Mouse (Mus musculus): Measurements from ENCODE around the gene Rheb. TPM values are rescaled to one million over a fixed set of nuclear protein-coding genes. Genes with fewer than 3 reads are reported as not detected.

Rheb gene
- total RNA-seq, 1 experiment: 45.6 TPM

DNA sequence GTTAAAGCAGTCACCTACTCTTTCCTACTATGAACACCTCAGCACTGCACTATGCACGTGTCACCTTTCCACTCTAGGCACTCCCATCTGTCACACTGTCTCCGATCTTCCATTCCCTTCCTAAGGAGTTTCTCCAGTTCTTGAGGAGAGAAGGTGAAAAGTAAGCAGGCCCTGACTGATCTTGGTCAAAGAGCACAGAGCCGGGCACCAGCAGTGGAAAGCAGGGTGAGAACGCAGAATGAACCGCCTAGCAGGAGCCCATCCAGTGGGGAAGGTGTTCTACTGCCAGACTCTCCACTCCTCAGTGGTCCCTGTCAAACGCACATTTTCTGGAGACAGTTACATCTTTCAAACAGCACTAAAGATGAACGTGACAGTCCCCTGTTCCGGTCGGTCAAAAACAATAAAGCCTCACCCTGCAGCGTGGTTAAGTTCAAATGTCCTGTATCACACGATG, 1.4 kb downstream of the Rheb start:
- Histone ChIP-seq H3K9ac (ENCODE audit: insufficient read depth, low read depth, low read length, poor library complexity, severe bottlenecking) (peak overlapping the region; percentile 97), H3K4me3 (ENCODE audit: insufficient read depth in 1 of 2, low read depth in 1 of 2, low read length in 2 of 2, poor library complexity in 1 of 2, severe bottlenecking in 1 of 2) (peak overlapping the region; percentile 94 to 99), H3K36me3 (ENCODE audit: control insufficient read depth, insufficient read depth, low read length, poor library complexity, severe bottlenecking) (no peaks in the 10 kb centered on the region; the same call in 1 of the 2 replicates), H3K9me3 (ENCODE audit: control insufficient read depth, insufficient read depth, low read depth, low read length) (no peaks in the 10 kb centered on the region), H3K4me1 (ENCODE audit: control insufficient read depth in 2 of 2, insufficient read depth in 2 of 2, low read length in 2 of 2, poor library complexity in 1 of 2) (peaks cover 0 to 7% of the 10 kb centered on the region in 2 experiments; a peak in 2 of 4 replicates), H3K27ac (ENCODE audit: insufficient read depth, low read depth, low read length, poor library complexity, severe bottlenecking) (no peak overlapping the region)
- no peak for TF ChIP-seq HCFC1 (IDR thresholded peaks at IDR 0.05; ENCODE audit: borderline replicate concordance, insufficient read depth, low read length)
- no peak for TF ChIP-seq ZNF384 (IDR thresholded peaks at IDR 0.05; ENCODE audit: low read depth, low read length)
- TF ChIP-seq ZC3H11A (IDR thresholded peaks at IDR 0.05; ENCODE audit: borderline replicate concordance, low read depth, low read length): no peak
- no peak for TF ChIP-seq MAFK (IDR thresholded peaks at IDR 0.05; ENCODE audit: insufficient read depth, low read depth, low read length)
- TF ChIP-seq CHD2 (IDR thresholded peaks at IDR 0.05; ENCODE audit: low read depth, low read length): no peak
- in situ Hi-C loops (cut with MboI; ENCODE audit: low sequenced_read_pairs in 2 of 2, unreplicated experiment in 2 of 2): no loop called here
- DNase-seq (ENCODE audit: low read depth, low spot score): no peak

DNA sequence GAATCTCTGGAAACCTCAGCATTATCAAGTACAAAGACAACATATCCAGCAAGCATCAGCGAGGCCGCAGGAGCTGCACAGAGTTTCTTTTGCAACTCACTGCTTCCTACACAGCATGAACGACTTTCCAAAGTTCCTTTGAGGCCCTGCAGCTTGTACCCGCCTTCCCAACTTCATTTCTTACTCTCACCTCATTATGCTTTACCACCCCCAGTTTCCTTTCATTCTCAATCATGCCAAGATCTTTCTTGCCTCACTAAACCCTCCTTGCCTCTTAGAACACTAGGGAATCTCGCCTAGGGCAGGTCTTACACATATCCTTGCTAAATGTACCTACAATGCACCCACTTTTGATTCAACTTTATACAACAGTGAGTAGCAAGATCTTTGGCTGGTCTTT, 7.9 kb downstream of the Rheb start:
- no peaks in the 10 kb centered on the region for H3K9me3 ChIP-seq (ENCODE audit: control insufficient read depth, insufficient read depth, low read depth, low read length)
- in situ Hi-C loops (cut with MboI; ENCODE audit: low sequenced_read_pairs in 2 of 2, unreplicated experiment in 2 of 2): no loop called here
- H3K9ac ChIP-seq (ENCODE audit: insufficient read depth, low read depth, low read length, poor library complexity, severe bottlenecking): no peak overlapping the region
- no peak overlapping the region for H3K27ac ChIP-seq (ENCODE audit: insufficient read depth, low read depth, low read length, poor library complexity, severe bottlenecking)
- TF ChIP-seq HCFC1 (IDR thresholded peaks at IDR 0.05; ENCODE audit: borderline replicate concordance, insufficient read depth, low read length) (no peak), MAFK (IDR thresholded peaks at IDR 0.05; ENCODE audit: insufficient read depth, low read depth, low read length) (no peak), ZNF384 (IDR thresholded peaks at IDR 0.05; ENCODE audit: low read depth, low read length) (no peak), ZC3H11A (IDR thresholded peaks at IDR 0.05; ENCODE audit: borderline replicate concordance, low read depth, low read length) (no peak), CHD2 (IDR thresholded peaks at IDR 0.05; ENCODE audit: low read depth, low read length) (no peak)
- no peak for DNase-seq (ENCODE audit: low read depth, low spot score)
- H3K36me3 ChIP-seq (ENCODE audit: control insufficient read depth, insufficient read depth, low read length, poor library complexity, severe bottlenecking): no peaks in the 10 kb centered on the region; the same call in 1 of the 2 replicates
- H3K4me1 ChIP-seq (ENCODE audit: control insufficient read depth in 2 of 2, insufficient read depth in 2 of 2, low read length in 2 of 2, poor library complexity in 1 of 2): peaks cover under 1 to 8% of the 10 kb centered on the region in 2 experiments; a peak in 2 of 4 replicates
- H3K4me3 ChIP-seq (ENCODE audit: insufficient read depth in 1 of 2, low read depth in 1 of 2, low read length in 2 of 2, poor library complexity in 1 of 2, severe bottlenecking in 1 of 2): no peak overlapping the region

DNA sequence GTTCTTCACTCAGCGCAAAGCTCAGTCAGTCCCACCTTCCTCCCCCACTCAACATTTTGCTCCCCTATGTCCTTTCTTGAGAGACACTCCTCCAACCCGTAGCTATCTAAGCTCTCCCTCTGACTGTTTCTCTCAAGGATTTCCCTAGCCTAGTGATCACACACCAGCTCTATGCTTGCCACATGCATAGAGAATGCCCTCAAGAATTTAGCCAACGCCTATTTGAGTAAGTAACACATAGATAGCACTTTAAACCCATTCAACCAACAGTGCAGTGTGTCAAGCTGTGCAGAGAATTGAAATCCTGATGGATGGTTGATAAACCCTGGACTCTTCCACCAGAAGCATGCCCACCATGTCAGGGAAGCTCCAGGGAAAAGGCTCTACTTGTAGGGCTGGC, 10.5 kb downstream of the Rheb start:
- no peak for DNase-seq (ENCODE audit: low read depth, low spot score)
- TF ChIP-seq ZNF384 (IDR thresholded peaks at IDR 0.05; ENCODE audit: low read depth, low read length): no peak
- H3K27ac ChIP-seq (ENCODE audit: insufficient read depth, low read depth, low read length, poor library complexity, severe bottlenecking): no peak overlapping the region
- in situ Hi-C loops (cut with MboI; ENCODE audit: low sequenced_read_pairs in 2 of 2, unreplicated experiment in 2 of 2): no loop called here
- H3K4me1 ChIP-seq (ENCODE audit: control insufficient read depth in 2 of 2, insufficient read depth in 2 of 2, low read length in 2 of 2, poor library complexity in 1 of 2): peaks cover 3 to 9% of the 10 kb centered on the region in 2 experiments; a peak in 2 of 4 replicates
- H3K4me3 ChIP-seq (ENCODE audit: insufficient read depth in 1 of 2, low read depth in 1 of 2, low read length in 2 of 2, poor library complexity in 1 of 2, severe bottlenecking in 1 of 2): no peak overlapping the region
- H3K9me3 ChIP-seq (ENCODE audit: control insufficient read depth, insufficient read depth, low read depth, low read length): no peaks in the 10 kb centered on the region
- no peaks in the 10 kb centered on the region; the same call in 1 of the 2 replicates for H3K36me3 ChIP-seq (ENCODE audit: control insufficient read depth, insufficient read depth, low read length, poor library complexity, severe bottlenecking)
- H3K9ac ChIP-seq (ENCODE audit: insufficient read depth, low read depth, low read length, poor library complexity, severe bottlenecking): no peak overlapping the region

DNA sequence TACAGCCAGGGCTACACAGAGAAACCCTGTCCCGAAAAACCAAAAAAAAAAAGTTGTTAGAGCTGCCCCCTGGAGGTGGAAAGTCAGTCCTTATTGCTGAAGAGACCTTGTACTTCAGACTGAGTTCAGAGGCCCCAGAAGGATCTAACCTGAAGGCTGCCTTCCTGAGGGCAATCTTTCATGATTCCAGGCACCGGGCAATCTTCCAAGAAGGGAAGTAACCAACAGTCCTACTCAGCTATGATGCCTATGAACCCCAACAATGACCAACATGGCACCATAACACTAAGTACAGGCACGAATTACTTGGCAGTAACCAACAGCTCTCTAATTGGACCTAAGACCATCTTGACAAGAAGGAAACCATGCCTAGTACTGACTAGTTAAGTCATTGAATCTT, 14.0 kb downstream of the Rheb start:
- peaks cover 3 to 7% of the 10 kb centered on the region in 2 experiments; a peak in 1 of 4 replicates for H3K4me1 ChIP-seq (ENCODE audit: control insufficient read depth in 2 of 2, insufficient read depth in 2 of 2, low read length in 2 of 2, poor library complexity in 1 of 2)
- no peaks in the 10 kb centered on the region for H3K9me3 ChIP-seq (ENCODE audit: control insufficient read depth, insufficient read depth, low read depth, low read length)
- in situ Hi-C loops (cut with MboI; ENCODE audit: low sequenced_read_pairs in 2 of 2, unreplicated experiment in 2 of 2): no loop called here
- H3K4me3 ChIP-seq (ENCODE audit: insufficient read depth in 1 of 2, low read depth in 1 of 2, low read length in 2 of 2, poor library complexity in 1 of 2, severe bottlenecking in 1 of 2): no peak overlapping the region
- H3K9ac ChIP-seq (ENCODE audit: insufficient read depth, low read depth, low read length, poor library complexity, severe bottlenecking): no peak overlapping the region
- DNase-seq (ENCODE audit: low read depth, low spot score): no peak
- H3K36me3 ChIP-seq (ENCODE audit: control insufficient read depth, insufficient read depth, low read length, poor library complexity, severe bottlenecking): no peaks in the 10 kb centered on the region; the same call in 1 of the 2 replicates
- no peak overlapping the region for H3K27ac ChIP-seq (ENCODE audit: insufficient read depth, low read depth, low read length, poor library complexity, severe bottlenecking)
- TF ChIP-seq CHD2 (IDR thresholded peaks at IDR 0.05; ENCODE audit: low read depth, low read length) (no peak), ZNF384 (IDR thresholded peaks at IDR 0.05; ENCODE audit: low read depth, low read length) (peak; percentile 71), ZC3H11A (IDR thresholded peaks at IDR 0.05; ENCODE audit: borderline replicate concordance, low read depth, low read length) (no peak), HCFC1 (IDR thresholded peaks at IDR 0.05; ENCODE audit: borderline replicate concordance, insufficient read depth, low read length) (no peak), MAFK (IDR thresholded peaks at IDR 0.05; ENCODE audit: insufficient read depth, low read depth, low read length) (no peak)

DNA sequence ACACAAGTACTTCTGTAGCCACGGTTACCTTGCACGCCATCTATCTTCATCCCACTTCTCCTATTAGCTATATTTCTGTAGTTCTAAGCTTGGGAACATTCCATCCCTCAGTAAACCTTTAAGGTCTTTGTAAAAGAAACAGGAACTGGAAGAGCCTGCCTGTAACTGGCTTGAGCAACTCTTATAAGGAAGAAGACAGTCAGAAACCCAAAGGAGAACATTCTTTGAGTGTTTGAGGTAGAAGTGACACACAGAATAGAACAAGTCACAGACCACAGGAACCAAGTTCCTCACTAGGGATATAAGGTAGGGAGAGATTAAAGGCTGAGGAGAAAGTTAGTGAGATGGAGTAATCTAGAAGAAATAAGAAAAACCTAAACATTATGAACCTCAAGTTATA, 15.3 kb downstream of the Rheb start:
- no peak for TF ChIP-seq ZNF384 (IDR thresholded peaks at IDR 0.05; ENCODE audit: low read depth, low read length)
- TF ChIP-seq ZC3H11A (IDR thresholded peaks at IDR 0.05; ENCODE audit: borderline replicate concordance, low read depth, low read length): no peak
- no peak for TF ChIP-seq CHD2 (IDR thresholded peaks at IDR 0.05; ENCODE audit: low read depth, low read length)
- TF ChIP-seq MAFK (IDR thresholded peaks at IDR 0.05; ENCODE audit: insufficient read depth, low read depth, low read length): no peak
- TF ChIP-seq HCFC1 (IDR thresholded peaks at IDR 0.05; ENCODE audit: borderline replicate concordance, insufficient read depth, low read length): no peak
- in situ Hi-C loops (cut with MboI; ENCODE audit: low sequenced_read_pairs in 2 of 2, unreplicated experiment in 2 of 2): no loop called here
- DNase-seq (ENCODE audit: low read depth, low spot score): no peak
- Histone ChIP-seq H3K9ac (ENCODE audit: insufficient read depth, low read depth, low read length, poor library complexity, severe bottlenecking) (no peak overlapping the region), H3K27ac (ENCODE audit: insufficient read depth, low read depth, low read length, poor library complexity, severe bottlenecking) (no peak overlapping the region), H3K9me3 (ENCODE audit: control insufficient read depth, insufficient read depth, low read depth, low read length) (no peaks in the 10 kb centered on the region), H3K4me3 (ENCODE audit: insufficient read depth in 1 of 2, low read depth in 1 of 2, low read length in 2 of 2, poor library complexity in 1 of 2, severe bottlenecking in 1 of 2) (no peak overlapping the region), H3K36me3 (ENCODE audit: control insufficient read depth, insufficient read depth, low read length, poor library complexity, severe bottlenecking) (no peaks in the 10 kb centered on the region; the same call in 1 of the 2 replicates), H3K4me1 (ENCODE audit: control insufficient read depth in 2 of 2, insufficient read depth in 2 of 2, low read length in 2 of 2, poor library complexity in 1 of 2) (peaks cover 3 to 7% of the 10 kb centered on the region in 2 experiments; a peak in 1 of 4 replicates)
